Mouse (Mus musculus) kidney, adult 2 months (tissue): ENCODE results near the gene Ltbp1. TPM values are rescaled to one million over a fixed set of nuclear protein-coding genes. Genes with fewer than 3 reads are reported as not detected.

Experiments used
- DNase-seq: peaks from one replicate; pipeline ENCODE4 v3.0.0; 2021
- H3K27ac ChIP-seq: fragments of 200-500 bp; 2 replicates; pipeline ENCODE4 v1.5.1; 2012; ENCODE audit warnings: low read depth, low read length, control low read depth, inconsistent platforms; ENCODE audit not compliant: insufficient read depth
- H3K27me3 ChIP-seq: fragments of 200-500 bp; replicated peaks from 2 replicates; pipeline ENCODE4 v1.6.1; 2012; ENCODE audit warnings: mild to moderate bottlenecking, moderate library complexity, low read length, inconsistent platforms; ENCODE audit not compliant: control insufficient read depth, insufficient read depth
- H3K36me3 ChIP-seq: fragments of 200-500 bp; 2 replicates; pipeline ENCODE4 v1.6.1; 2012; ENCODE audit warnings: mild to moderate bottlenecking, moderate library complexity, low read length, inconsistent platforms; ENCODE audit not compliant: control insufficient read depth, insufficient read depth
- H3K4me1 ChIP-seq: fragments of 200-500 bp; 2 replicates; pipeline ENCODE4 v1.6.1; 2011; ENCODE audit warnings: low read length; ENCODE audit not compliant: control insufficient read depth, insufficient read depth
- H3K4me3 ChIP-seq: fragments of 200-500 bp; 2 replicates; pipeline ENCODE4 v1.5.1; 2011; ENCODE audit warnings: mild to moderate bottlenecking, low read depth, low read length, control low read depth; ENCODE audit not compliant: insufficient read depth
- CTCF ChIP-seq: fragments of 200-500 bp; conservative IDR thresholded peaks from 2 replicates; pipeline ENCODE4 v1.5.1; 2011; ENCODE audit warnings: low read depth, mild to moderate bottlenecking, control low read depth, low read length, moderate library complexity, mixed read lengths; ENCODE audit not compliant: insufficient read depth, insufficient read length
- POLR2A ChIP-seq: fragments of 200-500 bp; IDR thresholded peaks from one replicate; pipeline ENCODE4 v1.6.1; 2011; ENCODE audit warnings: low read depth, low read length, control low read depth
- WGBS: fragments of 180-500 bp; shearing (Covaris S2); methylation state at CpG from one replicate; pipeline ENCODE4 v1.1.7; 2018; 5-methylcytosine and 5-hydroxymethylcytosine counted together
- polyA plus RNA-seq: library from polyadenylated mRNA; depleted of rRNA; stranded (reverse); fragments of >200 nt; gene quantifications from 2 replicates; pipeline ENCODE4 v1.2.3, GENCODE M21; 2012

The Ltbp1 gene
- polyA plus RNA-seq, 1 experiment, result 10.2 TPM

GRCm38 (mm10) chr17:75182319-75183001 is 177.1 kb downstream of the Ltbp1 start:
- Histone ChIP-seq H3K27me3 (no peaks in the 10 kb centered on the region), H3K36me3 (no peaks in the 10 kb centered on the region), H3K4me3 (no peak overlapping the region), H3K4me1 (no peaks in the 10 kb centered on the region), H3K27ac (no peak overlapping the region)
- no peak for TF ChIP-seq POLR2A
- DNase-seq, result no peak
- WGBS, result 60% methylated on average over 14 of the region's 14 CpGs

DNA sequence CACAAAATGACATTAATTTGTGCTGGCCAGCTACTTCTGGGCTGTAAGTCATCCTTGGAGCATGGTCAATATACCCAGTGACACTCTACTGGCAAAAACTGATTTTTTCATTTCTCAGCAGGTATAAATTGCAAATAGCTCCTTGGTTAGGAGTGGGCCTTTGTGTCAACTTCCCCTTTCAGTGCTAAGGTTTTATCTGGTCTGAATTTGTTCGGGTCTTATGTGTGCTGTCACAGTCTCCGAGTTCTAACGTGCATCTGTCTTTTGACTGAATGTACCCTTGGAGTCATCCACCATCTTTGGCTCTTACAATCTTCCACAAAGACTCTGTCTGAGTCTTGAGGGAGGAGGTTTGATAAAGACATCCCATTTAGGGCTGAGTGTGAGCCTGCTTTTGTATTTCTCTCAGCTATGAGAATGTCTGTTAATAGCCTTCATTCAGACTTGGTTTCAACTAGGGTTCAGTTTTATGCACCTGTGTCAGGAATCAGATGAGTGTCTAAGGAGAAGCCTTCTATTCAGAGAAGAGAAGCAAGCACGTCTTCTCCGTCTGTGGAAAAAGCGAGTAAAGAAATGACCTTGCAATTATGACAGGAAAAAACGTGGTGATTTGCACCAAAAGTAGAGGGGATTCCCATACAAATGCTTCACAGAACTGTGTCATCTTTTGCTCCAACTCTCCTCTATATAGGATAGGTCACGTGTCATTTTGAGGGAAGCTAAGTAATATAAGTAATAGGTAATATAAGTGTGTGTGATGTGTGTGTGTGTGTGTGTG is 181.6 kb downstream of the Ltbp1 start:
- Histone ChIP-seq H3K4me1 (no peaks in the 10 kb centered on the region), H3K36me3 (no peaks in the 10 kb centered on the region), H3K27me3 (no peaks in the 10 kb centered on the region), H3K27ac (no peak overlapping the region), H3K4me3 (no peak overlapping the region)
- DNase-seq, result no peak
- TF ChIP-seq POLR2A (no peak), CTCF (no peak)
- 91% methylated on average over 8 of the region's 8 CpGs for WGBS

GRCm38 (mm10) chr17:75196952-75197351 is 191.6 kb downstream of the Ltbp1 start:
- Histone ChIP-seq H3K4me3 (no peak overlapping the region), H3K4me1 (no peaks in the 10 kb centered on the region), H3K27ac (no peak overlapping the region), H3K36me3 (no peaks in the 10 kb centered on the region), H3K27me3 (no peaks in the 10 kb centered on the region; the same call in 1 of the 2 replicates)
- WGBS, result 96% methylated on average over 2 of the region's 2 CpGs
- no peak for DNase-seq
- TF ChIP-seq CTCF, result no peak
- no peak for TF ChIP-seq POLR2A

DNA sequence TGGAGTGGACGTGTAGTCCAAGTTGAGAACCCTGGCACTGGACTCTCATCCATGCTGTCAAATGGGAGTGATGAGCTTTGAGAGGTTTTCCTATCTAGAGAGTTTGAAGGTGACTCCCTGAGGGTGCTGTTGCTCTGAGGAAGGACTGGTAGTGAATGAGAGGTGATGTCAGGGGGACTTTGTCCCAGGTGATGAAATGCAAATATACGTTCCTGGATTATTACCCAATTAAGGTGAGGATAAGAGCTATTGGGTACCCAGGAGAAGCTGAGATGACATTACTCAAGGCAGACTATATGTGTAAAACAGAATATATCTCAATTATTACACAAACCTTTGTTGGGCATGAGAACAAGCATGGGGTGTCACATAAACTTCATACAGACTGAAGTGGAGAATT is 193.4 kb downstream of the Ltbp1 start:
- Histone ChIP-seq H3K4me3 (no peak overlapping the region), H3K4me1 (no peaks in the 10 kb centered on the region), H3K27ac (no peak overlapping the region), H3K27me3 (no peaks in the 10 kb centered on the region; the same call in 1 of the 2 replicates), H3K36me3 (no peaks in the 10 kb centered on the region)
- WGBS, result 90% methylated on average over 2 of the region's 2 CpGs
- TF ChIP-seq POLR2A (no peak), CTCF (no peak)
- DNase-seq, result no peak

DNA sequence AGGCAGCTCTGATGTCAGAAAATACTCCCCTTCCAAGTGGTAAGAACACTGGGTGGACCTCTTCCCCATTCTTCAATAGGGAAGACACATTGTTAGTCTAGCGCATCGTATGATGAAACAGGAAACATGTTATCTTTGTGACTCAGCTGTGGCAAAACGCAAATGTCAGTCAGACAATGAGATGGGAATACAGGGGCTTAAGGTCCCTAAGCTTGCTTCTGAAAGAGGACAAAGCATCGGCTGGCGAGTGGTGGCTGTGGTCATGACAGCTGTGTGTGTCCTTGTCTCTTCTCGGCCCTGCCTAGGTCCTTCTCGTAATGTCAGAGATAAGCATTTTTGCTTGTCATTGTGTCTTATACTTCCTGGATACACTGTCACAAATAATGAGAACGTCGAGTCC is 194.3 kb downstream of the Ltbp1 start:
- H3K4me3 ChIP-seq, result no peak overlapping the region
- DNase-seq, result no peak
- WGBS, result 71% methylated on average over 9 of the region's 9 CpGs
- no peak overlapping the region for H3K27ac ChIP-seq
- no peaks in the 10 kb centered on the region for H3K4me1 ChIP-seq
- H3K36me3 ChIP-seq, result no peaks in the 10 kb centered on the region
- H3K27me3 ChIP-seq, result no peaks in the 10 kb centered on the region
- TF ChIP-seq POLR2A (no peak), CTCF (no peak)

DNA sequence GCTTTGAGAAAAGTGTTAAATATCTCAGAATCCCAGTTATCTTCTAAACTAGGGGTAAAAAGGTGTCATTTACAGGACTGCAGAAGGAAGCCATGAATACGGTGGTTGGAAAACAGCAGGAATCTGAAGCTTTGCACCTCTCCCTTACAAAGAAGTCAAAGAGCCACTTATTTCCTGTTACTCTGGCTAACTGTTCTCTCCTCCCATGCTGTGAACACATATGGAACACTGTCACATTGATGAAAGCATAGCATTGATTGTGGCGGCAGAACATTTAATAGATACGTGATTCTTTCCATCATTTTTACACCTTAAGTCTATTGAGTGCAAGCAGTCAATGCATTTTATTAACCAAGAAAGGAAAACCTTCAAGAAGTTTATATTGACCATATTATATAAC is 196.9 kb downstream of the Ltbp1 start:
- 94% methylated on average over 3 of the region's 3 CpGs for WGBS
- no peaks in the 10 kb centered on the region for H3K36me3 ChIP-seq
- no peaks in the 10 kb centered on the region for H3K4me1 ChIP-seq
- no peaks in the 10 kb centered on the region for H3K27me3 ChIP-seq
- no peak for DNase-seq
- no peak for TF ChIP-seq POLR2A
- no peak for TF ChIP-seq CTCF
- H3K4me3 ChIP-seq, result no peak overlapping the region
- H3K27ac ChIP-seq, result no peak overlapping the region

DNA sequence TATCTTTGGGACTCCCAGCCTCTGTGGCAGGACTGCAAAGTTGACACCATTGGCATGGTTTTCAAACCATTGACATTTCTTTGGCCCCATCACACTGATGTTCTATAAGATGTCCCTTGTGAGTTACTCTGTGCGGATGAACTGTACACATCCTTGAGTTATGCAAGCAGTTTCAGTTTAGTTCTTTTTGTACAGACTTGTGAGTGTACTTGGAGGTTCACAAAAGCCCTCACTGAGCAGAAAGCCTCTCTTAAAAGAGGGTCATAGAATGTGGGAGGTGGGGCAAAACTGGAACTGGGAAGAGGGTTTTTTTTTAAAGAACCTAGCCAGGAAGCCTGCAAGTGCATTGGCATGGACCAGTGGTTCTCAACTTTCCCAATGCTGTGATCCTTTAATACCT is 198.7 kb downstream of the Ltbp1 start:
- TF ChIP-seq CTCF, result no peak
- TF ChIP-seq POLR2A, result no peak
- H3K27ac ChIP-seq, result no peak overlapping the region
- no peaks in the 10 kb centered on the region for H3K27me3 ChIP-seq
- no peak overlapping the region for H3K4me3 ChIP-seq
- H3K4me1 ChIP-seq, result no peaks in the 10 kb centered on the region
- no peaks in the 10 kb centered on the region for H3K36me3 ChIP-seq
- no peak for DNase-seq
- 93% methylated on average over 1 of the region's 1 CpGs for WGBS
